10 mouse cellular contexts compared by ENCODE assay signal in the genomic region with DNA sequence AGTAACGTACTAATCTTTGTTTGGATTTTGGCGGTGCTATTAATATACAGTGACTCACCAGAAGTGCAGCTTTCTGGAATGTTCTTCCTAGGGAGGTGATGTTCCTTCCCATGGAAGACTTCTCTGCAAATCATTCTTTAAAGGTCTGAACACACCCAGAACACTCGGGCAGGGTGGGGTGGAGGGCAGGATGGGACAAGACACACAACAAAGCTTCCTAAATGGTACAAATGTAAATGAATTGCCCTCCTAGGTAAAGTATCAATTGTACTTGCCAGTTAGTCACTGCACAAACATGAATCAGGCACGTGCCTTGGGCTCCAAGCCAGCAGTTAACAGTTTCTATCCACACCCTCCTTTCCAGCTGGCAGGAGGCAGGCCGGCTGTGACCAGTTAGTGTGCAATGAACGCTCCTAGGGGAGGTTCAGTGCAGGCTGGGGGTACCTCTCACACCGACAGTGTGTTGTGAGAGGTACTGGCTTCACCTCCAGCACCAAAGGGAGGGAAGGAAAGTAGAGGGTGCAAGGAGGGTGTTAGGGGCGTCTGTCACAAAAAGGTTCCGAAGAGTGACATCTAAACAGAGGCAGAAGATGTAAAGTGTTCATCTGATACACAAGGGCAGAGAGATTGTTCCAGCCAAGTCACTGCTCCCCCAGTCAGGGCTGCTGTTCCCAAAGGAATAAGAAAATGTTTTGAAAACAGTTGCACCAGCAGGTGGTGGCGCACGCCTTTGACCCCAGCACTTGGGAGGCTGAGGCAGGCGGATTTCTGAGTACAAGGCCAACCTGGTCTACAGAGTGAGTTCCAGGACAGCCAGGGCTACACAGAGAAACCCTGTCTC. TPM values are rescaled to one million over a fixed set of nuclear protein-coding genes. Genes with fewer than 3 reads are reported as not detected.
DNase-seq lines count a peak whose midpoint lies in the region; ATAC-seq and TF ChIP-seq lines count a peak whose summit lies in the region.
"Had no signal": no experiment of that assay in that cellular context is flagged by ENCODE, and none has a peak within 500 bp of the region (broad histone marks: within the 10 kb centered on the region; RNA-seq: fewer than 3 reads in every experiment).

No protein-coding gene starts in this region.

- WGBS in heart, embryonic 11.5 days (ENCODE audit: insufficient replicate concordance), result 56% methylated on average over 12 of the region's 12 CpGs

- DNase-seq in layer of hippocampus, adult 11-12 months (ENCODE audit: low spot score), result peak; percentile 32
- DNase-seq in layer of hippocampus, adult 9-10 months (ENCODE audit: low spot score), result no peak
- DNase-seq in adrenal gland, postnatal 14 days, result peak; percentile 77
- DNase-seq in kidney, postnatal 14 days, result peak; percentile 85
- peak; percentile 56 to 74 for DNase-seq in urinary bladder, postnatal 4 days (ENCODE audit: low spot score in 2 of 2)
- no peak for DNase-seq in cerebellum, postnatal 4 days (ENCODE audit: low spot score in 2 of 2)

- peak; percentile 14 for TF ChIP-seq POLR2A in myocyte (IDR thresholded peaks at IDR 0.05; ENCODE audit: insufficient read length, low read depth)

- no peaks in the 10 kb centered on the region for H3K79me2 ChIP-seq in myocyte (ENCODE audit: control insufficient read depth, insufficient read depth)

- peak overlapping the region; percentile 77 for H3K27ac ChIP-seq in heart, embryonic 11.5 days (ENCODE audit: low read depth, low read length)
- H3K27ac ChIP-seq: limb, embryonic 12.5 days had no signal

- 0 out of 2 replicates have a peak, but pooled peaks have one; percentile 42 for ATAC-seq in heart, embryonic 11.5 days (replicated peaks; ENCODE audit: insufficient number of reproducible peaks, low FRiP score, low TSS enrichment)

- peaks cover 9% of the 10 kb centered on the region; the same call in 1 of the 2 replicates for H3K4me1 ChIP-seq in heart, embryonic 11.5 days (ENCODE audit: control insufficient read depth, insufficient read depth, low read length)

- no peaks in the 10 kb centered on the region for H3K9me3 ChIP-seq in heart, embryonic 11.5 days (replicated peaks; ENCODE audit: control insufficient read depth, low read length)
- H3K9me3 ChIP-seq: limb, embryonic 12.5 days had no signal

- H3K4me2 ChIP-seq in heart, embryonic 11.5 days, result peak overlapping the region; percentile 19; the same call in 1 of the 2 replicates
- peak overlapping the region; percentile 41 for H3K4me2 ChIP-seq in myocyte (ENCODE audit: low read depth)
- H3K4me2 ChIP-seq: limb, embryonic 12.5 days had no signal

- H3K4me3 ChIP-seq in heart, embryonic 11.5 days (ENCODE audit: low read depth, low read length), result no peak overlapping the region
- no peak overlapping the region for H3K4me3 ChIP-seq in myocyte
- H3K4me3 ChIP-seq: limb, embryonic 12.5 days had no signal

- H3K9ac ChIP-seq in heart, embryonic 11.5 days (ENCODE audit: low read depth, low read length), result no peak overlapping the region
- H3K9ac ChIP-seq: limb, embryonic 12.5 days had no signal

- no peaks in the 10 kb centered on the region for H3K27me3 ChIP-seq in heart, embryonic 11.5 days (ENCODE audit: control insufficient read depth, insufficient read depth, low read length)
- H3K27me3 ChIP-seq in myocyte (ENCODE audit: control insufficient read depth, insufficient read depth, insufficient read length), result no peaks in the 10 kb centered on the region
- H3K27me3 ChIP-seq: limb, embryonic 12.5 days had no signal

- no peak overlapping the region for H3ac ChIP-seq in myocyte (ENCODE audit: control insufficient read depth, insufficient read length)

- peaks cover 36% of the 10 kb centered on the region for H3K36me3 ChIP-seq in heart, embryonic 11.5 days (ENCODE audit: control insufficient read depth, insufficient read depth, low read length)
- peaks cover 28% of the 10 kb centered on the region for H3K36me3 ChIP-seq in myocyte (ENCODE audit: control insufficient read depth, insufficient read depth)

TF ChIP-seq in myocyte, 11 proteins besides CTCF, POLR2A, EP300 and RAD21:
- no peak for TF ChIP-seq REST (IDR thresholded peaks at IDR 0.05; ENCODE audit: insufficient read depth, insufficient read length)
- peak; percentile 39 for TF ChIP-seq USF1 (IDR thresholded peaks at IDR 0.05; ENCODE audit: low read depth)
- peak; percentile 72 for TF ChIP-seq POLR2AphosphoS2 (IDR thresholded peaks at IDR 0.05; ENCODE audit: insufficient read length, low read depth)
- TF ChIP-seq TCF12 (IDR thresholded peaks at IDR 0.05; ENCODE audit: insufficient read depth, poor library complexity, severe bottlenecking), result no peak
- TF ChIP-seq MAX (IDR thresholded peaks at IDR 0.05; ENCODE audit: low read depth), result no peak
- TF ChIP-seq MYOD1 (IDR thresholded peaks at IDR 0.05; ENCODE audit: control insufficient read depth in 1 of 3, insufficient read length in 2 of 3, low read depth in 2 of 3), result peak in 2 of 3 experiments; percentile 44 to 62
- TF ChIP-seq MYOG (IDR thresholded peaks at IDR 0.05; ENCODE audit: control insufficient read depth in 1 of 3, insufficient read depth in 1 of 3, insufficient read length in 2 of 3, low read depth in 2 of 3), result peak in 1 of 3 experiments; percentile 74

RNA-seq across cellular contexts. Expression of gene 1700001K19Rik, which starts 5.7 kb away (rescaled TPM):
- not detected in 2 replicates for total RNA-seq in adrenal gland, postnatal 14 days (2021)
- 0.23 TPM in 1 of 2 replicates, not detected in the other for polyA plus RNA-seq in heart, embryonic 11.5 days (2014; fragmentation: Nextera tagmentation; extraction: Ambion mirVana)
- 0.05 TPM for polyA plus RNA-seq in myocyte (2012; fragmentation: generic; extraction: Trizol)
- total RNA-seq: adrenal gland, adult 18-20 months had no signal
- polyA plus RNA-seq: limb, embryonic 12.5 days had no signal

RNA-seq across cellular contexts. Expression of gene Hsp90aa1, which starts 14.4 kb away (rescaled TPM):
- total RNA-seq in adrenal gland, postnatal 14 days (2021), result 325 and 436 TPM in 2 replicates
- 729 and 869 TPM in 2 replicates for polyA plus RNA-seq in heart, embryonic 11.5 days (2014; fragmentation: Nextera tagmentation; extraction: Ambion mirVana)
- 110 TPM for polyA plus RNA-seq in myocyte (2012; fragmentation: generic; extraction: Trizol)

RNA-seq across cellular contexts. Expression of gene Wdr20, which starts 49.6 kb away (rescaled TPM):
- total RNA-seq in adrenal gland, postnatal 14 days (2021), result 35.2 and 41.6 TPM in 2 replicates
- polyA plus RNA-seq in heart, embryonic 11.5 days (2014; fragmentation: Nextera tagmentation; extraction: Ambion mirVana), result 15.2 and 17.1 TPM in 2 replicates
- polyA plus RNA-seq in myocyte (2012; fragmentation: generic; extraction: Trizol), result 13.9 TPM

Comparison
In these comparisons a context has a peak if more than half of its experiments do, and no peak if none do; other contexts are left out.
1. DNase-seq: peak in layer of hippocampus, adult 11-12 months (single experiment), adrenal gland, postnatal 14 days (single experiment), kidney, postnatal 14 days (single experiment) and urinary bladder, postnatal 4 days (2 of 2); none in layer of hippocampus, adult 9-10 months (single experiment) and cerebellum, postnatal 4 days (0 of 2).